Mouse (Mus musculus): ENCODE measurements around the gene AC141477.1. TPM values are rescaled to one million over a fixed set of nuclear protein-coding genes. Genes with fewer than 3 reads are reported as not detected.

Gene AC141477.1
- polyA plus RNA-seq, 2 experiments = not detected

GRCm38 (mm10) chr10:76408520-76408919, 31.7 kb downstream of the AC141477.1 start:
- Histone ChIP-seq H3K4me3 (ENCODE audit: insufficient read depth in 1 of 2, low read depth in 2 of 2, low read length in 2 of 2) (no peak overlapping the region), H3K36me3 (replicated peaks; ENCODE audit: control insufficient read depth, insufficient read depth, low read depth) (peaks cover 78% of the 10 kb centered on the region), H3K4me1 (replicated peaks; ENCODE audit: control insufficient read depth in 2 of 2, insufficient read depth in 2 of 2, low read length in 1 of 2) (no peaks in the 10 kb centered on the region), H3K27ac (no peak overlapping the region), H3K9me3 (ENCODE audit: control insufficient read depth, low read length) (no peaks in the 10 kb centered on the region), H3K27me3 (ENCODE audit: control insufficient read depth, insufficient read depth, low read length) (no peaks in the 10 kb centered on the region), H3K9ac (replicated peaks) (no peak overlapping the region), H3K4me2 (ENCODE audit: low read depth) (no peak overlapping the region)
- TF ChIP-seq EP300 (IDR thresholded peaks at IDR 0.05; ENCODE audit: low read depth) = no peak
- no peak for TF ChIP-seq CTCF (IDR thresholded peaks at IDR 0.05; ENCODE audit: low read depth)
- ATAC-seq (ENCODE audit: insufficient read depth) (no peak), DNase-seq (ENCODE audit: low read depth in 3 of 3, low spot score in 3 of 3) (no peak)
- WGBS (ENCODE audit: insufficient replicate concordance) = 87% methylated on average over 10 of the region's 10 CpGs

DNA sequence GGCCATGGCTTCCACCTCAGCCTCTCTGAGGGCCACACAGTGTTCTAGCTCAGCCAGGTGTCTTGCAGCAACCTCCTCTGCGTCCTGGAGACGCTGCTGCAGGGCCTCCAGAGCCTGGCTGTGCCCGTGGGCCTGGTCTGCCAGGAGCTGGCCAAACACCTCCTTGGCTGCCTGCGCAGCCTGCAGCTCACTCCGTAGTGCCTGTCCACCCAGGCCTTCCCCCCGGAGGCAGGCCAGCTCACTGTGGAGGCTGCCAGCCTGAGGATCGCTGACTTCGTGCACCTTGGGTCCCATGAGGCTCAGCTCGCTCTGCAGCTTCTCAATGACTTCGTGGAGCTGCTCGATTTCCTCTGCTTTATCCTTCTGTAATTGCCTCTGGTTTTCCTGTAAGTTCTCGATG, 47.6 kb downstream of the AC141477.1 start:
- H3K36me3 ChIP-seq (replicated peaks; ENCODE audit: control insufficient read depth, insufficient read depth, low read depth) = peaks cover 58% of the 10 kb centered on the region
- 87% methylated on average over 12 of the region's 12 CpGs for WGBS (ENCODE audit: insufficient replicate concordance)
- no peak overlapping the region for H3K4me2 ChIP-seq (ENCODE audit: low read depth)
- TF ChIP-seq CTCF (IDR thresholded peaks at IDR 0.05; ENCODE audit: low read depth) (no peak), EP300 (IDR thresholded peaks at IDR 0.05; ENCODE audit: low read depth) (no peak)
- H3K9me3 ChIP-seq (ENCODE audit: control insufficient read depth, low read length) = no peaks in the 10 kb centered on the region
- no peak overlapping the region for H3K4me3 ChIP-seq (ENCODE audit: insufficient read depth in 1 of 2, low read depth in 2 of 2, low read length in 2 of 2)
- H3K27me3 ChIP-seq (ENCODE audit: control insufficient read depth, insufficient read depth, low read length) = no peaks in the 10 kb centered on the region
- no peaks in the 10 kb centered on the region for H3K4me1 ChIP-seq (replicated peaks; ENCODE audit: control insufficient read depth in 2 of 2, insufficient read depth in 2 of 2, low read length in 1 of 2)
- ATAC-seq (ENCODE audit: insufficient read depth) (no peak), DNase-seq (ENCODE audit: low read depth in 3 of 3, low spot score in 3 of 3) (no peak)
- H3K9ac ChIP-seq (replicated peaks) = no peak overlapping the region
- no peak overlapping the region for H3K27ac ChIP-seq

- TF ChIP-seq EP300 (IDR thresholded peaks at IDR 0.05; ENCODE audit: low read depth) = no peak
- TF ChIP-seq CTCF (IDR thresholded peaks at IDR 0.05; ENCODE audit: low read depth) = peak; percentile 76
- 88% methylated on average over 9 of the region's 9 CpGs for WGBS (ENCODE audit: insufficient replicate concordance)
- Histone ChIP-seq H3K9me3 (ENCODE audit: control insufficient read depth, low read length) (no peaks in the 10 kb centered on the region), H3K27ac (no peak overlapping the region), H3K36me3 (replicated peaks; ENCODE audit: control insufficient read depth, insufficient read depth, low read depth) (peaks cover 58% of the 10 kb centered on the region), H3K4me3 (ENCODE audit: insufficient read depth in 1 of 2, low read depth in 2 of 2, low read length in 2 of 2) (no peak overlapping the region), H3K27me3 (ENCODE audit: control insufficient read depth, insufficient read depth, low read length) (no peaks in the 10 kb centered on the region), H3K9ac (replicated peaks) (no peak overlapping the region), H3K4me1 (replicated peaks; ENCODE audit: control insufficient read depth in 2 of 2, insufficient read depth in 2 of 2, low read length in 1 of 2) (no peaks in the 10 kb centered on the region), H3K4me2 (ENCODE audit: low read depth) (no peak overlapping the region)
- ATAC-seq (ENCODE audit: insufficient read depth) (no peak), DNase-seq (ENCODE audit: low read depth in 3 of 3, low spot score in 3 of 3) (no peak)
Measured at GRCm38 (mm10) chr10:76391786-76392185, 48.5 kb downstream of the AC141477.1 start.

- no peak overlapping the region for H3K4me2 ChIP-seq (ENCODE audit: low read depth)
- TF ChIP-seq EP300 (IDR thresholded peaks at IDR 0.05; ENCODE audit: low read depth) (no peak), CTCF (IDR thresholded peaks at IDR 0.05; ENCODE audit: low read depth) (no peak)
- ATAC-seq (ENCODE audit: insufficient read depth) (no peak), DNase-seq (ENCODE audit: low read depth in 3 of 3, low spot score in 3 of 3) (no peak)
- H3K27me3 ChIP-seq (ENCODE audit: control insufficient read depth, insufficient read depth, low read length) = no peaks in the 10 kb centered on the region
- no peak overlapping the region for H3K4me3 ChIP-seq (ENCODE audit: insufficient read depth in 1 of 2, low read depth in 2 of 2, low read length in 2 of 2)
- WGBS (ENCODE audit: insufficient replicate concordance) = 84% methylated on average over 9 of the region's 9 CpGs
- H3K27ac ChIP-seq = no peak overlapping the region
- no peaks in the 10 kb centered on the region for H3K9me3 ChIP-seq (ENCODE audit: control insufficient read depth, low read length)
- no peaks in the 10 kb centered on the region for H3K4me1 ChIP-seq (replicated peaks; ENCODE audit: control insufficient read depth in 2 of 2, insufficient read depth in 2 of 2, low read length in 1 of 2)
- H3K9ac ChIP-seq (replicated peaks) = no peak overlapping the region
- peaks cover 63% of the 10 kb centered on the region for H3K36me3 ChIP-seq (replicated peaks; ENCODE audit: control insufficient read depth, insufficient read depth, low read depth)
Measured at GRCm38 (mm10) chr10:76391166-76391565, 49.1 kb downstream of the AC141477.1 start.

Other genes with a start within 250 kb of the AC141477.1 start
- gene Prmt2, start 202.6 kb downstream of the AC141477.1 start, polyA plus RNA-seq (2012; rRNA removed) = 3.8 and 3.9 TPM in 2 replicates
- gene Prmt2, start 202.6 kb downstream of the AC141477.1 start, polyA plus RNA-seq (2014; fragmentation: Nextera tagmentation; extraction: Ambion mirVana) = 4.3 and 5.0 TPM in 2 replicates
- 0.06 TPM in 1 of 2 replicates, not detected in the other for gene S100b, start 186.6 kb downstream of the AC141477.1 start, polyA plus RNA-seq (2012; rRNA removed)
- gene S100b, start 186.6 kb downstream of the AC141477.1 start, polyA plus RNA-seq (2014; fragmentation: Nextera tagmentation; extraction: Ambion mirVana) = not detected in 2 replicates
- 1.7 and 1.8 TPM in 2 replicates for gene Dip2a, start 95.2 kb downstream of the AC141477.1 start, polyA plus RNA-seq (2012; rRNA removed)
- 0.62 and 0.69 TPM in 2 replicates for gene Dip2a, start 95.2 kb downstream of the AC141477.1 start, polyA plus RNA-seq (2014; fragmentation: Nextera tagmentation; extraction: Ambion mirVana)
- gene Pcnt, start 2.3 kb upstream of the AC141477.1 start, polyA plus RNA-seq (2012; rRNA removed) = 9.9 and 19.9 TPM in 2 replicates
- gene Pcnt, start 2.3 kb upstream of the AC141477.1 start, polyA plus RNA-seq (2014; fragmentation: Nextera tagmentation; extraction: Ambion mirVana) = 9.3 and 11.6 TPM in 2 replicates
- not detected in 2 replicates for gene 2610028H24Rik, start 8.6 kb upstream of the AC141477.1 start, polyA plus RNA-seq (2012; rRNA removed)
- gene 2610028H24Rik, start 8.6 kb upstream of the AC141477.1 start, polyA plus RNA-seq (2014; fragmentation: Nextera tagmentation; extraction: Ambion mirVana) = not detected in 2 replicates
- 8.7 and 12.5 TPM in 2 replicates for gene Mcm3ap, start 28.5 kb upstream of the AC141477.1 start, polyA plus RNA-seq (2012; rRNA removed)
- gene Mcm3ap, start 28.5 kb upstream of the AC141477.1 start, polyA plus RNA-seq (2014; fragmentation: Nextera tagmentation; extraction: Ambion mirVana) = 23.4 and 24.7 TPM in 2 replicates
- 1.1 and 1.5 TPM in 2 replicates for gene Ybey, start 28.7 kb upstream of the AC141477.1 start, polyA plus RNA-seq (2012; rRNA removed)
- 1.8 TPM in 2 replicates for gene Ybey, start 28.7 kb upstream of the AC141477.1 start, polyA plus RNA-seq (2014; fragmentation: Nextera tagmentation; extraction: Ambion mirVana)
- 26.0 and 31.7 TPM in 2 replicates for gene Lss, start 91.1 kb upstream of the AC141477.1 start, polyA plus RNA-seq (2012; rRNA removed)
- gene Lss, start 91.1 kb upstream of the AC141477.1 start, polyA plus RNA-seq (2014; fragmentation: Nextera tagmentation; extraction: Ambion mirVana) = 45.2 and 46.6 TPM in 2 replicates
- 0.06 TPM in 1 of 2 replicates, not detected in the other for gene Spatc1l, start 121.8 kb upstream of the AC141477.1 start, polyA plus RNA-seq (2012; rRNA removed)
- not detected in 2 replicates for gene Spatc1l, start 121.8 kb upstream of the AC141477.1 start, polyA plus RNA-seq (2014; fragmentation: Nextera tagmentation; extraction: Ambion mirVana)
- gene Ftcd, start 135.2 kb upstream of the AC141477.1 start, polyA plus RNA-seq (2012; rRNA removed) = 27.8 and 29.9 TPM in 2 replicates
- 19.2 and 19.8 TPM in 2 replicates for gene Ftcd, start 135.2 kb upstream of the AC141477.1 start, polyA plus RNA-seq (2014; fragmentation: Nextera tagmentation; extraction: Ambion mirVana)
- gene Col6a2, start 183.2 kb upstream of the AC141477.1 start, polyA plus RNA-seq (2012; rRNA removed) = 4.8 and 5.7 TPM in 2 replicates
- 2.6 and 3.7 TPM in 2 replicates for gene Col6a2, start 183.2 kb upstream of the AC141477.1 start, polyA plus RNA-seq (2014; fragmentation: Nextera tagmentation; extraction: Ambion mirVana)

Measured in liver, embryonic 14.5 days (tissue).